Mouse (Mus musculus): ENCODE results near the gene Gm6370.
"Not testable (repeated sequence)": the region's sequence is repeated elsewhere in the genome, so short reads cannot be mapped to it uniquely, and the experiment has no call there.

Gm6370 gene

GRCm38 (mm10) chr5:146491063-146491462, at the start of gene Gm6370:
Gene Gm6370, plus strand, starts transcription at chr5:146491363.
- DNase-seq = not testable (repeated sequence)

DNA sequence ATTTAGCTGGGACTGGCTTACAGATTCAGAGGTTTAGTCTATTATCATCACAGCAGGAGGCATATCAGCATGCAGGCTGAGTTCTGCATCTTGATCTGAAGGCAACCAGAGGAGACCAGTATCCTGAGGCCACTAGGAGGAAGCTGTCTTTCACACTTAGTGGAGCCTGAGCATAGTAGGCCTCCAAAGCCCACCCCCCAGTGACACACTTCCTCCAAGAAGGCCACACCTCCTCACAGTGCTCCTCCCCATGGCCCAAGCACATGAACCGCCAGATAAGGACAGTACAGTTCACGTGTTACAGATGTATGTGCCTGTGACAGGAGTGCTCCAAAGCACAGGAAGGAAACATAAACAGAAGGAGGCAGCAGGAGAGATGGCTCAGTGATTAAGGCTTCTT, 48.4 kb upstream of the Gm6370 start:
- DNase-seq = no peak

GRCm38 (mm10) chr5:146446633-146447032, 44.5 kb upstream of the Gm6370 start:
- no peak for DNase-seq

GRCm38 (mm10) chr5:146451592-146452254, 39.4 kb upstream of the Gm6370 start:
- no peak for DNase-seq

DNA sequence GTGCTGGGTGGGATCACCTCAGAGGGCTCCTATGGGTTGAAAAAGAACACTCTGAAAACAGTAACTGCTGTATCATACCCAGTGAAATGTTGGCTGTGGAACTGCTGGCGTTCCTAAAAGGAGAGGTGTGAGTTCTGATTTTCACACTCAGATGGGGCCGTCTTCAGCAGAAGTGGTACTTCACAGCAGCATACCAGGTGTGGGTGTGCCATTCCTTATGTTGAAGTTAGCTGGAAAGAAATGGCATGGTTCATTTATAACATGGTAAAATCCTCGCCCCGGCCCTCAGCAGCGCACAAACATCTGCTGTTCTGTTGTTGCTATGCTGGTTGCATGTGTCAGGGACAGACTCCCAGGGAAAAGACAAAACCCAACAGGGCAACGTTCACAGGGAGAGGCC, 37.6 kb upstream of the Gm6370 start:
- DNase-seq = no peak

- no peak for DNase-seq
These were observed 29.6 kb upstream of the Gm6370 start for GRCm38 (mm10) chr5:146461612-146462011.

- no peak for DNase-seq
These were observed 24.5 kb upstream of the Gm6370 start for GRCm38 (mm10) chr5:146466663-146467062.

- no peak for DNase-seq
These were observed 22.9 kb upstream of the Gm6370 start for GRCm38 (mm10) chr5:146468311-146468710.

- DNase-seq = no peak
These were observed 20.3 kb upstream of the Gm6370 start for GRCm38 (mm10) chr5:146470821-146471220.

DNA sequence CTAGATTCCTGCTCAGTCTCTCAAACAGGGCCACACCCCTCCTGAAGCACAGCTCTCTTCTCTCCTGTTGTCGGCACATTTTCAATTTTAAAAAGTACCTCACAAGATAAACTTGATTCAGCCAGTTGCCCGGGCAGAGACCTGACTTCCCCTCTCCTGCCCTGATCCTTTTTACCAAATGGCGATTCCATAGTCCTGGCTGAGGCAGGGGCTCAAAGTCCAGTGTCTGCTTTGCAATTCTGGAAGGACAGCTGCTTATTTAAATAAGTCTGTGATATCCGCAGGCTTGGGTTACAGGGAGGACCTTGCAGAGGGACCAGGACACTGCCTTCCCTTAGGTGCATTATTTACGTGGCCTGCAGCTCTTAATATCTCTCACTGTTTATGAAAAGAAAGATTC, 19.9 kb upstream of the Gm6370 start:
- DNase-seq = no peak

- no peak for DNase-seq
These were observed 19.3 kb upstream of the Gm6370 start for GRCm38 (mm10) chr5:146471821-146472220.

GRCm38 (mm10) chr5:146479564-146479963, 11.6 kb upstream of the Gm6370 start:
- DNase-seq = not testable (repeated sequence)

GRCm38 (mm10) chr5:146481665-146482064, 9.5 kb upstream of the Gm6370 start, which contains the start of gene Gm6408:
Gene Gm6408, plus strand, starts transcription at chr5:146481965.
- DNase-seq = not testable (repeated sequence)

DNA sequence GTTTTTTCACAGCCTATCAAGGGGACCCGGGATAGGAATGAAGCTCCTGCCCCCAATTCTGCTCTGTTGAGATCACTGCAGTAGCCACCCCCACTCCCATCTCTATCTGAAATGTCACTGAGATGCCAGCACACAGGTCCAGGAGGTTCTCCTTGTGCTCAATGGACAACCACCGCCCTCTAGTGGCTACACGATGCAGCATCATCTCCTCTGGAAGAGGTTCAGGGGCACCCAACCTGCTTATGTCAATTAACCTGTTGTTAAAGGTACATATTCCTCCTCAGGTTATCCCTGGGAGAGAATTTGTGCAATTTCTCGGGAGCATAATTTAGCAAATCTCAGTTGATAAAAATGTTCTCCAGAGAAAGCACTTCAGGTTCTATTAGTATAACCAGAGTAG, 2.2 kb upstream of the Gm6370 start:
- not testable (repeated sequence) for DNase-seq

DNA sequence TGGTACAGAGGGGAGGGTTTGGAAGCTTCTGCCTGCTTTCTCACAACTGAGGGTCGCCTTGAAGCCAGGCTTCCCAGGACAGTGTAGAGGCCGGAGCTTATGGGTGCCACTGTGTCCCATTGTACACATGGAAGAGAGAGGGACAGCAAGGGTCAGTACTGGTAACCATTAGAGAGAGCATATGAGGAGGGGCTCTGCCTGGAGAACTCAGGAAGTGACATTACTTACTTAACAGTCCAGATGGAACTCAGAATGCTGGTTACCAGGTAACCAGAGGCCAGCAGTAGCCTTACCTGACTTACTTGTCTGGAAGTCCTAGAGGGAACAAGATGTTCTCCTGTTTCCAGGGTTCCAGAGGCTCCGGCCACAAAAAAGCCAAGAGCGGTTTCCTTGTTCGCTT, 10.9 kb downstream of the Gm6370 start, which contains the start of gene 4930449I24Rik:
4930449I24Rik (plus strand) TSS at position 301 of the 400 bp plus-strand sequence.
- DNase-seq = not testable (repeated sequence)

- DNase-seq = not testable (repeated sequence)
These were observed 22.7 kb downstream of the Gm6370 start, which contains the start of gene Gm3402 for GRCm38 (mm10) chr5:146513823-146514222. Gene Gm3402, plus strand, starts transcription at chr5:146514123.

DNA sequence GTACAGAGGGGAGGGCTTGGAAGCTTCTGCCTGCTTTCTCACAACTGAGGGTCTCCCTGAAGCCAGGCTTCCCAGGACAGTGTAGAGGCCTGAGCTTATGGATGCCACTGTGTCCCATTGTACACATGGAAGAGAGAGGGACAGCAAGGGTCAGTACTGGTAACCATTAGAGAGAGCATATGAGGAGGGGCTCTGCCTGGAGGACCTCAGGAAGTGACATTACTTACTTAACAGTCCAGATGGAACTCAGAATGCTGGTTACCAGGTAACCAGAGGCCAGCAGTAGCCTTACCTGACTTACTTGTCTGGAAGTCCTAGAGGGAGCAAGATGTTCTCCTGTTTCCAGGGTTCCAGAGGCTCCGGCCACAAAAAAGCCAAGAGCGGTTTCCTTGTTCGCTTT, 34.3 kb downstream of the Gm6370 start, which contains the start of gene Gm3404:
Gm3404 (plus strand) TSS at position 301 of the 400 bp plus-strand sequence.
- not testable (repeated sequence) for DNase-seq

- DNase-seq = not testable (repeated sequence)
These were observed 46.2 kb downstream of the Gm6370 start, which contains the start of gene Gm3409 for GRCm38 (mm10) chr5:146537347-146537746. Gene Gm3409, plus strand, starts transcription at chr5:146537647.

Measured in thymus, adult 18-20 months (tissue).